Mouse (Mus musculus) hindlimb bud, embryonic 11.5 days (tissue): ENCODE data around the gene Pcgf1.
A peak's percentile ranks its signal among the peaks of the same experiment; 100 is the strongest.

Experiments
- DNase-seq: peaks from one replicate; pipeline ENCODE4 v3.0.0-alpha.2; 2012; ENCODE audit warnings: low read depth, low spot score; ENCODE audit errors: extremely low spot score

The Pcgf1 gene

DNA sequence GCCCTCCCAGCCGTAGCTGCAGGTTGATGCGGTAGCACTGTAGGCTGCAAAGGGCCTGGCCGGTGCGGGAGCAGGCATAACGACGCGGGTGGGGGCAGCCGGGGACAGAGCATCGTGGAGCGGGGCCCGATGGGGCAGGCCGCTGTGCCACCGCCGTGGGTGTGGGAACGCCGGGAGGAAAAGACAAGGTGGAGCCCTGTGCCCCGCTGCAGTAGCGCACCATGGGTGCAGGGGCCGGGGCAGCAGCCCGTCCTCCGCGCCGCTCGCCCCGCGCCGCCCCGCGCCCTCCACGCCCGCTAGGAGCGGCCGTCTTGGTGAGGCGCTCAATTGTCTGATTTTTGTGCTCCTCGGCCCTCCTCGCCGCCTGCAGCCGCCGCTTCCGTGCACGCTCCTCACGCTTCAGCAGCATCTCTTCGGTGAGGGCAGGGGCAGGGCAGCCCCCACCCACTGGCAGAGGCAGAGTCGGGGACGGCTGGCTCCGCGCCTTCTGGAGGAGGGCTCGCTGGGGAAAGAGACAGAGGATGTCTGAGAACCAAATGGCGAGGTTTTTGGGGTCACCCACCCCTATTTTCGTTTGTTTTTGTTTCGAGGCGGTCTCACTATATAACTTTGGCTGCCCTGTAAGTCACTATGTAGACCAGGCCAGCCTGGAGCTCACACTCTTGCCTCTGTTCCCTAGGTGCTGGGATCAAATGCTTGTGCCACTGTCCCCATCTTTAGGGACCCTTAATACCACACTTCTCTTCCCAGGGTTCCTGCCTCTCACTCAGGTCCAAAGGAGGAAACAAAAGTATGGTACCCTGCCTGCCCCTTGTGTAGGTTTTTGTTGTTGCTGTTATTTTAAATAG lies 44.4 kb downstream of the Pcgf1 start:
- no peak for DNase-seq

DNA sequence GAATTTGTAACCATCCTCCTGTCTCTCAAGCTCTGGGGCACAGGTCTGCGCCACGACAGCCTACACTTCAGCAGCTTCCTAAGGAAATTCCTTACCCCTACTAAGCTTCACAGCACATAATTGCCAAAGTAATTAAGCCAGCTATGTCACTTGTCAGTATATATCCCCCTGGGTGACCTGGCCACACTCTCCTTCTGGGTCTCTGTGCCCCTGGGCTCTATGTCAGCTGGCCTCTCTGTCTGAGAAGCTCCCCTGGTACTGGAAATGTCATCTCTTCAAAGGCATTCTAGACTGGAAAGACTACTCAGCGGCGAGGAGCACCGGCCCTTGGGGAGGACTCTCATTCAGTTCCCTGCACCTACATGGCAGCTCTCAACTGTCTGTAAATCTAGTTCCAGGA lies 45.3 kb downstream of the Pcgf1 start:
- no peak for DNase-seq

DNA sequence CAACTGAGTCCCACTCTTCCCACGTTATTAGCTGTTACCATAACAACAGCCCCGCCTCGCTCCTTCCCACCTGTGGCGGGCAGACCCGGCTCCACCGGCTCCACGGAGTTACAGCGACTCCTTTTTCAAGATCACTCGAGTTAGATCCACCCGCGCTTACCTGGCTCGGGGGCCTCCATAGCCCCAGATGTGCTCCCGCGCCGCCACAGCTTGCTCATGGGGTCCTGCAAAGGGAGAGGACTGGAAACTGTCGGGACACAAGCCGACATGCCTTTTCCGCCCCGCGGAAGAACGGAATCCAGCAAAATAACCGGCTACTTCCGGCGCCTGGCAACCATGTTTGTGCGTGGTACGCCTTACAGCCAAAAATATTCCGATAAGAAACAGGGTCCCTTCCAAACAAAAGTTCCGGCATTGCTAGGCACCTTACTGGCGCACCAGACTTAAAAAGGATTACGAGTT lies 47.2 kb downstream of the Pcgf1 start:
- DNase-seq: peak; percentile 91

DNA sequence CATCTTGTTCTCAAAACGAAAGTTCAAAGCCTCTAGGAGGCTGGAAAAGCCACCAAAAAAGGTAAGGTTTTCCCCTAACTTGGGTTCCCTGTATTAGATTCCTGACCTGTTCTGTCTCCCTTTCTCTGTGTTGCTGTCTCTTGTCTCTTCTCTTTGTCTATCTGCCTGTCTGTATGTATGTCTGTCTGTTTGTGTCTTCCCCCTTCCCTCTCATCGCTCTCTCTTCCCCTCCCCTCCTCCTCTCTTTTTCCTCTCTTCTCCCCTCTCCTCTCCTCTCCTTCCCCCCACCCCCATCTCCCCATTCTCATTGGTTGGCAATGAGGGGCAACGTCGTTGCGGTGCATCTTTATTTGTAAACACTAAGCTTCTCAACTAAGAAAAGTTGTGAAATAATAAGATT lies 47.7 kb downstream of the Pcgf1 start, which contains the start of gene Ino80b:
Gene Ino80b (minus strand): TSS at position 101 of the 400 bp plus-strand sequence.
- DNase-seq: no peak

DNA sequence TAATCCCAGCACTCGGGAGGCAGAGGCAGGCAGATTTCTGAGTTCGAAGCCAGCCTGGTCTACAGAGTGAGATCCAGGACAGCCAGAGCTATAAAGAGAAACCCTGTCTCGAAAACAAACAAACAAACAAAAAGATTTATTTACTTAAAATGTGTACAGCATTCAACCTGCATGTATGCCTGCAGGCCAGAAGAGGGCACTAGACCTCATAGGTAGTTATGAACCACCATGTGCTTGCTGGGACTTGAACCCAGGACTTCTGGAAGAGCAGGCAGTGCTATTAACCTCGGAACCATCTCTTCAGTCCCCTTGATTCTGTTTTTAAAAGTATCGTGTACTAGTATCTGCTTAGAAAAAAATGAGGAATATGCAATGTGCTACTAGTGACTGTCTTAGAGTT lies 49.8 kb downstream of the Pcgf1 start:
- no peak for DNase-seq
